Mouse (Mus musculus) erythroid progenitor cell, adult 5-6 weeks (primary cell): ENCODE results near the gene Noa1. TPM values are rescaled to one million over a fixed set of nuclear protein-coding genes. Genes with fewer than 3 reads are reported as not detected.
A peak's percentile ranks its signal among the peaks of the same experiment; 100 is the strongest.

ENCODE experiments used
- ATAC-seq: replicated peaks from 2 replicates; pipeline ENCODE4 v1.8.0; 2016; ENCODE audit warnings: moderate number of reproducible peaks, mild to moderate bottlenecking, moderate TSS enrichment, inconsistent platforms; ENCODE audit not compliant: poor library complexity, low FRiP score, severe bottlenecking
- total RNA-seq, 2 experiments: library from RNA; stranded (forward) in 1 of 2; stranded (reverse) in 1 of 2; fragments of 150-400 nt in 1 of 2; fragments of 186-747, 209-891 nt in 1 of 2; gene quantifications; 2 replicates each; pipeline versions ENCODE4 v1.2.3 to v1.2.4; 2015 to 2017; ENCODE audit warnings: low replicate concordance in 2 of 2

Noa1 gene
- total RNA-seq, 2 experiments from 2014 or later, result 6.3 to 28.2 TPM

GRCm38 (mm10) chr5:77292803-77293522 is 16.9 kb downstream of the Noa1 start:
- no peak for ATAC-seq

DNA sequence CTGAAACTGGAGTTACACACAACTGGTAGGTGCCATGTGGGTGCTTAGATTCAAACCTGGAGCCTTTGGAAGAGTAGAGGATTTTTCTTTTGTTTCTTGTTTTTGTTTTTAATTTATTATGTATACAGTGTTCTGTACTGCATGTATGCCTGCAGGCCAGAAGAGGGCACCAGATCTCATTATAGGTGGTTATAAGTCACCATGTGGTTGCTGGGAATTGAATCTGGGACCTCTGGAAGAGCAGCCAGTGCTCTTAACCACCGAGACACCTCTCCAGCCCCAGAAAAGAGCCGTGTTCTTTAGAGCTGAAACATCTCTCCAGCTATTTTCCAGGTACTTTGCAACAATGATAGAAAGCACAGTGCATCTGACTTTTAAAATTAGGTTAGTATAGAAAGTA is 19.3 kb downstream of the Noa1 start:
- ATAC-seq, result no peak

- no peak for ATAC-seq
Observed at GRCm38 (mm10) chr5:77289686-77290085, 20.2 kb downstream of the Noa1 start.

DNA sequence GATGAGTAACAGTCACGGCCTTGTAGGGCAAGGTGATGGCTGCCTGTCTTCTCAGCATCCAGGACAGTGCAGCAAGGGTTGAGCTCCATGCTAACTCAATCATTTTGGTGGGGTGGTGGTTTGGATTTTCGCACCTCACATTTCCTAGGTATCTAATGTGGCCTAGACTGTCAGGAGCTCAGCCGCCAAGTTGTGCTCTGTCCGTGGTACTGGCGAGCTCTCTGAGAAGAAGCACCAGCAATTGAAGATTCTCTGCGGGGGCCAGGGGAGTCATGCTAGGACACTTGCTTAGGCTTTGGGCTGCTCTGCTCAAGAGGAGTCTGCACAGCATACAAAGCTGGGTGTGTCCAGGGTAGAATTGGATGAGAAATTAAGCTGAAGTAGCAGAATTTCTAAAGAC is 22.0 kb downstream of the Noa1 start:
- ATAC-seq, result no peak

DNA sequence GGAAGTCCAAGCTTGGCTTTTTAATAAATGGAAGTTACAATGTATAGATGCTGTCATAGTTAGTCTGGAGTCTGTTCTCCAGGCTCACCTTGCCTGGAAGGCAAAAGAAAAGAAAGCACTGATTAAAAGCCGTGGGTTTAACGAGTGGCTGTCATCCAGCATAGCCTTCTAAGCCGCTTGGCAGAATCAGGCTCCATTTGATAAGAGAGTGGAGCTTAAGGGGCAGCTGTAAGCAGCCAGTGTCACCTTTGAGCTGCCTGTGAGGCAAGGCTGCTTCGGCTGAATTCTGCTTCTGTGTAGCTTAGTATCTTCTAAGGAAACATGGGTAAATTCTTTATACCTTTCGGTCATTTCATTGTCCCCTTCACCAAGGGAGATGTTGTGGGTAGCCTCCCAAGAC is 23.0 kb downstream of the Noa1 start:
- no peak for ATAC-seq

DNA sequence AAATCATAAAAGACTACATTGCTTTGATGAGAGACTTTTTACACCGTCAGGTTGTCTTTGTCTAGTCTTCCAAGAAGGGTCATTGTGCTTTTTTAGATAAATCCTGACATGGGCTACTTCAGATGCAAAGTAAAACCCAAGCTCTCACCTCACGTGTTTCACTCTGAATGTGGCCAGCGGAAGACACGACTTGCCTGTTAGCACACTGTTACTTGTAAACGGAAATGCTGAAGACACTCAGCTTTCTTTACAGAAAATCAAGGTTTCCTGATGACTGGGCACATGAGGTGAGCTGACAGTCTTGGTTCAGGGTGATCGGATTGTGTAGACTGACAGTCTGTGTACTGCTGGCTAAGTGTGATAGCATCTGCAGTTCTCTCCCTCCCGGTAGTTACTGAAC is 24.2 kb downstream of the Noa1 start:
- ATAC-seq, result no peak

DNA sequence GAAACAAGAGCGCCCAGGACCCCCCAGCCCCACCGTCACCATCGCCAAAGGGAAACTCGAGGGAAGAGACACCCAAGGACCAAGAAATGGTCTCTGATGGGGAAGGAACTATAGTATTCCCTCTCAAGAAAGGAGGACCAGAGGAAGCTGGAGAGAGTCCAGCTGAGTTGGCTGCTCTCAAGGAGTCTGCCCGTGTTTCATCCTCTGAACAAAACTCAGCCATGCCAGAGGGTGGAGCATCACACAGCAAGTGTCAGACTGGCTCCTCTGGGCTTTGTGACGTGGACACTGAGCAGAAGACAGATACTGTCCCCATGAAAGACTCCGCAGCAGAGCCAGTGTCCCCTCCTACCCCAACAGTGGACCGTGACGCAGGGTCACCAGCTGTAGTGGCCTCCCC is 27.6 kb downstream of the Noa1 start:
- no peak for ATAC-seq

DNA sequence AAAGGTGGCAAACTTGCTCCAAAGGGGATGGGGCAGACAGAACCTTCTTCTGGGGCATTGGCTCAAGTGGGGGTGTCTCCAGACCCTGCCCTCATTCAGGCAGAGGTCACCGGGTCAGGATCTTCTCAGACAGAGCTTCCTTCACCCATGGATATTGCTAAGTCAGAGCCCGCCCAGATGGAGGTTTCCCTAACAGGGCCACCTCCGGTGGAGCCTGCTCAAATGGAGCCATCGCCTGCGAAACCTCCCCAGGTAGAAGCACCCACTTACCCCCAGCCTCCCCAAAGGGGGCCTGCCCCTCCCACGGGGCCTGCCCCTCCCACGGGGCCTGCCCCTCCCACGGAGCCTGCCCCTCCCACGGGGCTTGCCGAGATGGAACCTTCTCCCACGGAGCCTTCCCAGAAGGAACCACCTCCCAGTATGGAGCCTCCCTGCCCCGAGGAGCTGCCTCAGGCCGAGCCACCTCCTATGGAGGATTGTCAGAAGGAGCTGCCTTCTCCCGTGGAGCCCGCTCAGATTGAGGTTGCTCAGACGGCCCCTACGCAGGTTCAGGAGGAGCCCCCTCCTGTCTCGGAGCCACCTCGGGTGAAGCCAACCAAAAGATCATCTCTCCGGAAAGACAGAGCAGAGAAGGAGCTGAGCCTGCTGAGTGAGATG is 28.2 kb downstream of the Noa1 start:
- ATAC-seq, result no peak

GRCm38 (mm10) chr5:77277204-77277603 is 32.7 kb downstream of the Noa1 start:
- no peak for ATAC-seq

GRCm38 (mm10) chr5:77275950-77276349 is 33.9 kb downstream of the Noa1 start:
- ATAC-seq, result 0 out of 2 replicates have a peak, but pooled peaks have one; percentile 70

- no peak for ATAC-seq
Observed at GRCm38 (mm10) chr5:77273151-77273550, 36.7 kb downstream of the Noa1 start.

GRCm38 (mm10) chr5:77269399-77269798 is 40.5 kb downstream of the Noa1 start:
- no peak for ATAC-seq

- ATAC-seq, result no peak
Observed at GRCm38 (mm10) chr5:77267957-77268624, 41.8 kb downstream of the Noa1 start.

DNA sequence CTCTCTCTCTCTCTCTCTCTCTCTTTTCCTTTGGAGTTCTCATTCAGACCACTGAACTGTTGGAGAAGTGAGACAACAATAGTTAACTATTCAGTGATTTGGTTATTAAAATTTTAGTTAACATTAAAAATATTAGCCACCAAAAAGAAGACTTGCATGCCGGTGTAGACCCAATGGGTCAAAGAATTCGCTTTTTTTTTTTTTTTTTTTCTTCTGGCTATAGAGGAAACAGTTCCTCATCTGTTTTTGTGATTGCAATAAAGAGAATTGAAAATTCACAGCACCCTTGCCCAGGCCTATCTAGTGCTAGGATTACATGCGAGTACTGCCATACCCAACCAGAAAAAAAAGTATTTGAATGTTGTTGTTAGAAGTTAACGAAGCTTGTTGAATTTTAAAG is 42.4 kb downstream of the Noa1 start:
- no peak for ATAC-seq

GRCm38 (mm10) chr5:77266886-77267401 is 42.9 kb downstream of the Noa1 start:
- ATAC-seq, result no peak; the same call in 1 of the 2 replicates

GRCm38 (mm10) chr5:77266066-77266885 is 43.6 kb downstream of the Noa1 start:
- peak; percentile 56 for ATAC-seq

DNA sequence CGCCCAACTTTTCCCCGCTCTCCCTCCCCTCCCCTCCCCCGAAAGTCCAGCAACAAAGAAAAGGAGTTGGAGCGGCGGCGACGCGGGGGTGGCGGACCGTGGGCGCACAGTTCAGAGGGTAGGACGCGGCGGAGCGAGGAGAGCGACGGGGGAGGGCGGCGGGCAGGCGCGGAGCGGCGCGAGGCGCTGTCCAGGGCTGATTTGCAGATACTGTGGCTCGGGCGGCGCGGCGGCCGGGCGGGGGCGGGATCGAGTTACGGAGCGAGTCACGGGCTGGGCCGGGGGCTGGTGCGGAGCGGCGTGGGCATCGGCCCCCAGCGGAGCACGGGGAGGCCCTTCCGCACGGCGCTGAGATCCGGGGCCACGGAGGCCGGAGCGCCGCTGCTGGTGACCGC is 44.2 kb downstream of the Noa1 start:
- ATAC-seq, result peak; percentile 79

GRCm38 (mm10) chr5:77265081-77265670 is 44.7 kb downstream of the Noa1 start, which contains the start of gene Rest:
TSS of gene Rest (plus strand) at chr5:77265491.
- peak; percentile 55 for ATAC-seq

DNA sequence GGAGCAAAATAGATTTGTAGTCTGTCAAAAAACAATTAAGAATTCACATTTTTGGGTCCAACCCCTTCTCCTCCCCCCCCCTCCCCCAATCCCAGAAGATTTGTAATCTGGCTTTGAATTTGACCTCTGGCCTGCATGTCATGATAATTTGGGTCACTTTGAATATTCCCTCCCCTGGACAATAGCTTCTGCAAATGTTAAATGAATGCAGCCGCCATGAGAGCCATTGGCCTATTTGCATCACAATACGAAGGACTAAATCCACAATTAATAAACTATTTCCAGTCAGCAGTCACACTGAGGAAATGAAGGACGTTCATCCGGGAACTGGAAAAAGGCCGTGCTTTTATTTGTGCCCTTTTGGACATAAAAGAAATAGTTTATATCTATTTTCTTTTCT is 47.8 kb downstream of the Noa1 start:
- no peak for ATAC-seq

GRCm38 (mm10) chr5:77261137-77261536 is 48.7 kb downstream of the Noa1 start:
- no peak for ATAC-seq
